Mouse (Mus musculus): Measurements from ENCODE around the gene Rtel1.

The Rtel1 gene

DNA sequence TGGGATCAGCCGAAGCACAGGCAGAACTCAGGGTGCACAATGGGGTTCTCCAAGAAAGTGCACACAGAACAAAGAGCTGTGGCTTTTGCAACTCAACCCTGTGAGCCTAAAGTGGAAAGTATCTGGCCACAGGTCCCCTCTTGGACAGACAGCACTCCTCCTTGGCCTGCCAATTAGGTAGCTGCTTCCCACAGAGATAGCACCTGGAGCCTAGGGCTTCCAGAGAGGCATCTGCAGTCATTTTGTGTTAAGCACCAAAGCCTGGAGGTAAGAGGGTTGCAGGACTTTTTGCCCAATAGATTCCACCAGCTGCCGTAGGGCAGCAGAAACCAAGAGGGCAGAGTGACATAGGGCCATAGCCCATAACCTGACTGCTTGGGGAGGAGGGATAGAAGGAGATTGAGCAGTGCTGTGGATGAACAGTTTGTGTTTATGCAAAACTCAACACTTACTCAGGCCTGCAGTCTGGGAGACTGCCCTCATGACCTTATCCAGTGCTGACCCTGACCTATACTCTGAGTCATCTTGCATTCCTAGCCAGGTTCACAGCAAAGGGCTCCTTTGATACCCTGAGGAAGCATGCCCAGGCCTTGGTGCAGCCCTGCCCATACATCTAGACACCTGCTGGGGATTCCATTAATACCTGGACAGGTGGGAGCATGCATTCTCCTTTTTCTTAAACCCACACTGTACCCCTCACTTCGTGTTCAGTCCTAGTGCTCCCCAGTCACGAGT is 70.8 kb downstream of the Rtel1 start:
- no peak for DNase-seq (ENCODE audit: low read depth, low spot score)

DNA sequence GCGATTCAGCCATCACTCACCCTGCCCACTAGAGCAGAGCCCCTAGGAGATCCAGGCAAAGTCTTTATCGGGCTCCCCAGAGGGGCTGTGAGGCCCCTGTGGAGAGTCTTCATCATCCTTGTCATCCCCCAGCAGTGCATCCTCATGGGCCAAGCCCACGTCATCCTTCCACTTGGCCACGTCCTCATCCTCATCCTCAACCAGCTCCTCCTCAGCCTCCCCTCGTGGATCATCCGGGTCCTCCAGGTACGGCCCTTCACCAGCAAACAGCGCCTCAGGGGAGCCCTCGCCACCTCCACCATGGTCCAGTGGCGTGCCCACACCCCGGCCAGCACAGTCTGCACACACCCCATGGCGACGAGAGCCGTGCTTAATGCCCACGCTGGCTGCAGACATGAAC is 71.5 kb downstream of the Rtel1 start:
- no peak for DNase-seq (ENCODE audit: low read depth, low spot score)

DNA sequence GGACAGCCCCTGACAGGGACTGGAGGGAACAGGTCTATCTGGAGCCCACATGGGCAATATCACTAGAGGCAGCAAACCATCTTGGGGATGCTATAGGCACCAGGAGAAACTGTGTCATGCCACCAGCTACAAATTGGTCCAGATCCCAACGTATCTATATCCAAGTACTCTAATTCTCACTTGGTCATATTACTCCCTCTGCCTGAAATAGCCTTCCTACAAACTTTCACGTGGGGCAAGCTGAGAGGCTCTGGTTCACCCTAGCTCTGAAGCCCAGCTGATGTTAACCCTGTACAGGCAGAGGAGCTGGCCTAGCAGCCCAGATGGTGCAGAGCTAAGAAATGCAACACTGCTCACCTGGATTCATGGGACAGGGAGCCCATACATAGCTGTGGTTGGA is 72.0 kb downstream of the Rtel1 start:
- no peak for DNase-seq (ENCODE audit: low read depth, low spot score)

DNA sequence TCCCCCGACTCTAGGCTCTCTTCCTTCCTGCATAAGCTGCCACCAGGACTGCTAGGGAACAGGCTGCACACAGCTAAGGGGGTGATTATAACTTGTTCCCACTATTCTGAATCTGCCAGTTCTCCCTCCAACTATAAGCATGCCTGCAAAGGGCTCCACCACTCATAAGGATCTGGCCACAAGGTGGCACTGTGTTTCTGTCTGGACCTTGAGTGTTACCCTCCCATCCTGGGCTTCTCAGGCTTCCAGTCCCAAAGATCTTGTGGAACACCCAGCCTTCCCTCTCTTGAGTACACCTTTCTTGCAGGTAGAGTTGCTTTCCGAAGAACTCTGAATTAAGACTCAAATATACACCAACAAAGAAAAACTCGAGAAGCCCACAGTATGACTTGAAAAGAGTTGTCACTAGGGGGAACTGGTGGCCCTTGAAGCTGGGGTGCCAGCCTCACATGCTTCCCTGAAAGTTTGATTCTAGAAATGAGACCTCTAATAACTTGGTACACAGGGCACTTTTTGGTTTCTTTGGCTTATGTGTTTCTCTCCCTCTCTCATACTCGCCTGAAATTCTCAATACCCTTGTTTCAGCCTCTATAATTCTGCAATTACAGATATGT is 73.2 kb downstream of the Rtel1 start:
- peak; percentile 86 for DNase-seq (ENCODE audit: low read depth, low spot score)

DNA sequence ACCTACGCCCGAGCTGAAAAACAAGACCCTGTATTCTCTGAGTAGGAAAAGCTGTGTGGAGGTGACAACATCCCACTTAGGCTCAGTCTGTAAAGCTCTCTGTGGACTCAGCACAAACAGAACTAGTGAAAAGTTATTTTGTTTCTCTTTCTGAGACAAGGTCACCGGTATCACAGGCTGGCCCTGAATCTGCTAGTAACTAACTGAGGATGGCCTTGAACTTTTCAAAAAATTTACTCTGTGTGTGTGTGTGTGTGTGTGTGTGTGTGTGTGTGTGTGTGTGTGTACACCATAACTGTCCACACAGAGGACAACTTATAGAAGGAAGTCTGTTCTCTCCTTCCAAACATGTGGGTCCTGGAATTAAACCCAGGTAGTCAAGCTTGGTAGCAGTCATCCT is 74.5 kb downstream of the Rtel1 start:
- no peak for DNase-seq (ENCODE audit: low read depth, low spot score)

GRCm38 (mm10) chr2:181397207-181397761 is 77.7 kb downstream of the Rtel1 start:
- no peak for DNase-seq (ENCODE audit: low read depth, low spot score)

DNA sequence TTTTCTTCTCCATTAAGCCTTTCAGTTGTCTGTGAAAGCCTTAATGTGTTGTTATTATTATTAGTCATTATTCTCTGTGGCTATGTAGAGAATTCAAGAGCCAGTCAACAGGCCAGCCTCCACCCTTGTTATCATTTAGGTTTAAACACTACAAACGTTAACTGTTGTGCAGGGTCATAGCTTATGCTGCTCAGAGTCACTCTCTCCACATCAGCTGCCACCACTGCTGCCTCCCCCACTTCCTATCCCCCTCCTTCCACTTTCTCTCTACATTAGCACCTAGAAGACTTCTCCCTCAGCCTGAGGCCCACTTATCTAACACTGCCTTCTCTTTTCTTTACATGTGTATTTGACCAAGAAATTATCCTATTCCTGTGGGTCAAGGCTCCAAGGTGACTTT is 82.0 kb downstream of the Rtel1 start:
- DNase-seq (ENCODE audit: low read depth, low spot score): no peak

DNA sequence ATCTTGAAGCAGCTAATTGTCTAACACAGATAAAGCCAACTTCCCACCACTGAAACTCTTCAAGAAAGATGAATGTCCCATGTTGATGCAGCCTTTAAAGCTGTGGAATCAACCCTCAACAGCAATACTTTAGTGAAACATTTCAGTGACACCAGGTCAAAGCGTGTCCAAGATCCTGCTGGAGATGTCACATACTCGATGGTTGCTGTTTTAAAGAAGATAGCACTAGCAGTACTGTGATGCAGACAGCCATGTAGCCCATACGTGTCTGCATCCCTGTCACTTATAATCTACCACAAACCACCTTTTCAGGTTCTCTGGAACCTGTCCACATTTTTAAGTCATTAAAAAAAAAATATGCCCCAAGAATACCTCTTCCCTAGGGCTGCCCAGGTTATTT is 84.2 kb downstream of the Rtel1 start:
- DNase-seq (ENCODE audit: low read depth, low spot score): no peak

Data from forelimb bud, embryonic 11.5 days (tissue).